Mouse (Mus musculus): ENCODE measurements around the gene Srsf10.

DNA sequence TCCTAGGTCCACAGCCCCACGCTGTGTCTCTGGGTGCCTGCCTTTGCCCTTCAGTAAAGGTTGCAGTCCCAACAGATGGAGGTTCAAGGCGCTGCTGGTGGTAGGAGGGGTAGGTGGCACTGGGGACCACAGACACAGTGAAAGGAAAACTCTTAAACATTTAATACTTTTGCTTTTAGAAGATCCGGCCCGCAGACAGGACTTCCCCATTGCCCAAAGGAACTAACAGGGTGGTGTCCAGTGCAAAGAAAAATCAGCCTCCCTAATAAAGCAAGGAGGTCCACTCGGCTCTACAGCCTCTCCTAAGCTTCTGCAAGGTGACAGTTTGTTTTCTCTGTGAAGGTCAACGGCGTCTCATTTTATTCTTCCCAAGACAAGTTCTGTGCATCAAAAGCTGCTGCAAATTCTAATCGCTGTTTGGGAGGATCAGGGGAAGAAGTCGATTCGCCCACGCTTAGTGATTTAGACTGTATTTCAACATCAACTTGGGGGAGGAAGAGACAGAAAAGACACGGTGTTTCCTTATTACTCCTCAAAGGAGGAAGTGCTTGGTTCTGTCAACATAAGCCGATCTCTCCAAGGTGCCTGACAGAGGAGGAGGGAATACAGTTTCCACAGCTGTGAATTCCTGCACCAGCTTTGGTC, 63.2 kb downstream of the Srsf10 start:
- TF ChIP-seq POLR2A (IDR thresholded peaks at IDR 0.05; ENCODE audit: low read depth, low read length) (no peak), CTCF (IDR thresholded peaks at IDR 0.05; ENCODE audit: borderline replicate concordance, insufficient read depth, low read length) (no peak)
